Mouse (Mus musculus) left cerebral cortex, adult 18-20 months (tissue): ENCODE results near the gene Ankmy1. TPM values are rescaled to one million over a fixed set of nuclear protein-coding genes. Genes with fewer than 3 reads are reported as not detected.

Experiments
- DNase-seq, 2 experiments: peaks; one replicate each; pipeline ENCODE4 v3.0.0; 2021 to 2022; ENCODE audit warnings: low spot score in 2 of 2, mixed read lengths in 1 of 2
- total RNA-seq, 2 experiments: library from RNA; stranded (reverse); gene quantifications; 2 replicates each; pipeline ENCODE4 v1.2.3; 2021

Gene Ankmy1
- total RNA-seq, 2 experiments from 2014 or later: 0.40 to 0.53 TPM

DNA sequence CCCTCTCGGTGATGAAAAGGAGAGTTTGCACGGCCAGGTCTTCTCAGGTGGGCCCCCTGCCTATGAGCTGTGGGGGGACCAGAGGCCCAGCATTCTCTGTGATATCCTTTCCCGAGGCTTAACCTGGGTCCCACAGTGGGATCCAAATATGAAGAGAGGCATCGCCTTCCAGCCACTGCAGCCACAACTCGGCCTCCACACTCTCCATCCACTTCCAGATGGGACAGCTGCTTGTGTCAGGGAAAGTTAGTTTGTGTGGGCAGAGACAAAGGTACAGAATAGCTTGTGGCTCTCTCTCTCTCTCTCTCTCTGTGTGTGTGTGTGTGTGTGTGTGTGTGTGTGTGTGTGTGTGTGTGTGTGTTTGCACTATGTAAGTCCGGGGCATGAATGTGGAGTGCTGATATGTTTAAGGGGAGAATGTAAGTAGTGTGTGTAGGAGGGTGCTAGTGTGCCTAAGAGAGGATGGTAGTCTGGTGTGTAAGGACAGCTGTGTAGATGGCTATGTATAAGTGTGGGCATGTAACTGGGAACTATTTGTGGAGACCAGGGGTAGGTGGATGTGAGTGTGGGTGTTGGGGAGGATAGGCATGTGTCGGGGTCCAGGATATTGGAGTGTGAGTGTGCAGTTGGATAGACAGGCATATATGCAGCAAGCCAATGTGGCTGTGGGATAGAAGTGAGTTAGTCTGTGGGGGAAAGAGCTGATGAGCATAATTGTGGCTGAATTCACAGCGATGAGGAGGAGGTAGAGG lies 27.2 kb downstream of the Ankmy1 start:
- peak in 1 of 2 experiments; percentile 53 for DNase-seq

DNA sequence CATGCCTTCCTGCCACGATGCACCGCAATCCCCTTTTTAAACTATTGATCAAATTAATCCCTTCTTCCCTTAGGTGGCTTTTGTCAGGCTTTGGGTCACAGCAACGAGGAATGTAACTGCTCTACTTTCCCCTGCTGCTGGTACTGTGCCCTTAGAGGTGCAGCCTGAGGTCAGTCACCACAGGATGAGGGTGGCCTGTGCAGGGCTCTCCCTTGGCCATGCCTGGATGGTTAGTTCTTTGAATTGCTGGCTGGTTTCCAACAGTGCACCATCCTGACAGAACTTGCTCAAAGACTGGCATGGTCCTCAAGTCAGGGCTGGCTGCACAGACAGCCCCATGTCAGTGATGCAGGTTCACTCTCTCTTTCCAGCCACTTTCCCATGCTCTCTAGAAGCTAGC lies 28.7 kb downstream of the Ankmy1 start:
- DNase-seq: no peak

GRCm38 (mm10) chr1:92872666-92873065 lies 30.0 kb downstream of the Ankmy1 start:
- DNase-seq: no peak

DNA sequence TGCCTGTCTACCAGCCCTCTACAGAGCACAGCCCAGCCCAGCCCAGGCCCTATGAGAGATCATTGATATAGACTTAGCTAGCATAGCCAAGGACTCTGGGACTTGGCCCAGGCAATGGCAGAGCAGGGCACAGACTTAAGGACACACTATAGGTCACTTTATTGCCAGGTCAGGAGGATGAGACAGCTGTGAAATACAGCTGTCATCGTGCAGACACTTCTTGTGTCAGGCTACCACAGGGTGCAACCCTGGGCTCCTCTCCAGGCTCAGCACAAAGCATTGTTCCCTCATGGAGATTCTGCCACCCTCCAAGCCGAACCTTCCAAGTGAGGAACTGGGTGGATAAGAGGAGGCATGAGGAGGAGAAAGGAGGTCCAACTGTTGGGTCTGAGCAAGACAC lies 32.7 kb downstream of the Ankmy1 start:
- no peak for DNase-seq

DNA sequence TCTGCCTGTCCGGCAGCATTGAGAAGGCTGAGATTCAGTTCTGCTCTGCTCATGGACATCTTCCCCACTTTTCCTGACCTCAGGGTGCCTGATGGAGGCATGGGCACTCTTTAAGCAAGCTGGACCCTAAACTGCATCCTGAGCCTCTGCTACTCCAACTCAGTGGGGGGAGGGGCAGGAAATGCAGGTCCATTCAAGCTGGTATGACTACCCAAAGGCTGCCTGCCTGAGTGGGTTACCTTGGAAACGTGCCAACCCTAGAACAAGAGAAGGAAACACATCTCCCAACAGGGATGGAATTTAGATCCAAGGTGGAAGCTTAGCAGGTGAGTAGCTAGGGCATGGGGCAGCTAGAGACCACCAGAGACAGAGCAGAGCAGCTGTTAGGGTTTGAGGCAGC lies 36.5 kb downstream of the Ankmy1 start:
- DNase-seq: no peak

GRCm38 (mm10) chr1:92863268-92863667 lies 39.4 kb downstream of the Ankmy1 start:
- no peak for DNase-seq

GRCm38 (mm10) chr1:92861503-92861902 lies 41.2 kb downstream of the Ankmy1 start:
- no peak for DNase-seq

DNA sequence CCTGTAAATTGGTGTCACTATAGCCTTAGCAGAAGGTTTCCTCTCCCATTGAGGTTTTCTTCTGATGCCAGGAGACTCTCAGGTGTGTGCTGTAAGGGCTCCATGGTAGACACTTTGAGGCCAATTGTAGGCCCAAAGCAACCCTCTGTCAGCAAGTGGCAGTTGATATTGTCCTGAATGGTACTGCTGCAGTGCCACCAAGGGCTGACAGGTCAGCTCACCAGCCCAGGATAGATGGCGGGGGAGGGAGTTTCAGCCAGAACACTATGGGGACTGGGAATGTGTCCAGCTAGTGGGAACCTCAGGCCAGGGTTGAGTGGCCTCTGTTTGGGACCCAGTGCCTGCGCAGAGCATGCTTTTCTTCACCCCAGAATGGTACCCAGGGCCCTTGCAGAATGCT lies 50.3 kb downstream of the Ankmy1 start:
- no peak for DNase-seq

DNA sequence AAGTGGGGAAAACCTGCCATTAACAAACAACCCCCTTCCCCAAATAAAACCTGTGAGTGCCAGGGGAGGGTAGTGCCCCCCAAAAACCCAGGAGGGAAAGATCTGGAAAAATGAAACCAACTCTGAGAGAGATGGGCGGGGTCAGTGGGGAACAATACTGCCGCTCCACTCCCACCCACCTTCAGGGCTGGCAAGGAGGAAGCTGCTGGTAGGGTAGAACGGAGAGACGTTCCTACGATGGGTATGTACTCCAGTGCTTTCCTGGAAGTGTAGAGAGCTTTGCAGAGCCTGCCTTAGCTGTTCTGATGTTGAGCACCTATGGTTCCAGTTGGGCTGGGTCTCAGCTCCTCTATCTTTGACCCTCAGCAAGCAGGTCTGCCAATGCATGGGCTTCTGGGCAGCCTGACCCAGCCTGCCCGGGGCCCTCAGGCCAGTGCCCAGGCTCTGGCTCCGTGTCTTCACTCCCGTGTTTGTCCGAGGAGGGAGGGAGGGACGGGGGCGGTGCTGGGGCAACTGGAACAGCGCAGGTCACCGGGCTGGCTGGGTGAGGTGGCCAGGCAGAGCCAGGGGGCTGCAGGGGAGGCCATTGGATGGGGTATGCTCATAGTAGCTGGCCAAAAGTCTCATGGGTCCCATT lies 52.6 kb downstream of the Ankmy1 start:
- no peak for DNase-seq

DNA sequence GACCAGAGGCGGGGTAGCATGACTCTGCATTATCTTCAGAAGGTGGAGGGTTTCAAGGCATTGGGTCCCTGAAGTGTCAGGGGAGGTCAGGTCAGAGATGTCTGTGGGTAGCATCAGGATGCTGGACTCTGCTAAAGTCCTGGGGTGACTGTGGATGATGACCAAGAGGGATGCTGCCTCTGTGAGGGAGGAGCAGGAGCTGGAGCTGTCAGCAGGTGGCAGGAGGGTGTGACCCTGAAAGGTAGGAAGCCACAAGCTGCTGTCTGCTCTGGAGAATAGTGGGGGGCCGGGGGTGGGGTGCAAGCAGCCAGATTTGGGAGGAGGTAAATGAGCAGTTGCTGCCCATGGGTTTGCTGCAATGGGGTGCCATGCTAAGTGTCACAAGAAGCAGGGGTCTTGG lies 53.2 kb downstream of the Ankmy1 start:
- no peak for DNase-seq

- no peak for DNase-seq
Observed at GRCm38 (mm10) chr1:92847873-92848839, 54.5 kb downstream of the Ankmy1 start.

- no peak for DNase-seq
Observed at GRCm38 (mm10) chr1:92845889-92846288, 56.8 kb downstream of the Ankmy1 start.

DNA sequence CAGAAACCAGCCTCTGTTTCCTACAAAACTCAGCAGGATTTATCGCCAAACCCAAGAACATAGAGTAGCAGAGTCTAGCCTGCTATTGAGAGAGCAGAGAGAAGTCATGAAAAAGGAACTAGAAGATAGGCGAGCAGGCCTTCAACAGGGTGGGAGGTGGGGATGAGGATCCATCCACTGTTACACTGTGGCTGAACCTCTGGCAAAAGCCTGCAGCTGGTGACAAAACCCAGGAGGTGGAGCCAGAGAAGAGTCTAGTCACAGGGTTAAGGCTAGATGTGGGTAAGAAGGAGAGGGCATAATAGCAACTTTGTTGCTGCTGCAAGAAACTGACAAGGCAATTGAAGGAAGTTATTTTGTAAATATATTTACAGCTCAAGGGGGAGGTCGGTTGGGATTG lies 61.3 kb downstream of the Ankmy1 start:
- no peak for DNase-seq

DNA sequence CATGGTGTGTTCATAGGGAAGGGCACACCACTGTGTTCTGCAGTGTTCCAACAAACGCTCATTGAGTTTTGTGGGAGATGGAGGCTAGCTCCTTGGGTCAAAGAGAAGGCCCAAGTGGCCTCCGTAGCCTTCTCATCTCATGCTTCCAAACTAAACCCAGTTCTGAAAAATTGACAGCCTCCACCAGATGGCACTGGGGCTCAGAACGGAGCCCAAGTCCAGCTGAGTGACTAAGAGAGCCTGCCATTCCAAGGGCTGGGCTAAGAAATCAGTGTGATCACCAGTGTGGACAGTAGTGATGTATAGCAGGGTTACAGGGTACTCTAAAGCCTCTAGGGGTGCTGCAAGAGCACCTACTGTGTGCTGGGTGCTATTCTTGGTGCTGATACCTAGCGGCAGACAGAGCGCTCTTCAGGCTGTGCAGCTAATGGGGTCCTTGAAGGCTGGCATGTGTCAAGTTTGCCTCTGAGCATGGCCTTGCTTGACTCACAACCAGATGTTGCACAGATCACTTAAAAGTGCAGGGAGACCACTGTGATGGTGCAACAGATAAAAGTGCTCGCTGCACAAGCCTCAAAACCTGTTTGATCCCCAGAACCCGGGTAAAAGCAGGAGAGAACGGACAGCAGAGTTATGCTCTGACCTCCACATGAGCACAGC lies 62.3 kb downstream of the Ankmy1 start:
- no peak for DNase-seq

GRCm38 (mm10) chr1:92839211-92839610 lies 63.5 kb downstream of the Ankmy1 start:
- DNase-seq: no peak

GRCm38 (mm10) chr1:92837931-92838833 lies 64.5 kb downstream of the Ankmy1 start:
- DNase-seq: no peak

DNA sequence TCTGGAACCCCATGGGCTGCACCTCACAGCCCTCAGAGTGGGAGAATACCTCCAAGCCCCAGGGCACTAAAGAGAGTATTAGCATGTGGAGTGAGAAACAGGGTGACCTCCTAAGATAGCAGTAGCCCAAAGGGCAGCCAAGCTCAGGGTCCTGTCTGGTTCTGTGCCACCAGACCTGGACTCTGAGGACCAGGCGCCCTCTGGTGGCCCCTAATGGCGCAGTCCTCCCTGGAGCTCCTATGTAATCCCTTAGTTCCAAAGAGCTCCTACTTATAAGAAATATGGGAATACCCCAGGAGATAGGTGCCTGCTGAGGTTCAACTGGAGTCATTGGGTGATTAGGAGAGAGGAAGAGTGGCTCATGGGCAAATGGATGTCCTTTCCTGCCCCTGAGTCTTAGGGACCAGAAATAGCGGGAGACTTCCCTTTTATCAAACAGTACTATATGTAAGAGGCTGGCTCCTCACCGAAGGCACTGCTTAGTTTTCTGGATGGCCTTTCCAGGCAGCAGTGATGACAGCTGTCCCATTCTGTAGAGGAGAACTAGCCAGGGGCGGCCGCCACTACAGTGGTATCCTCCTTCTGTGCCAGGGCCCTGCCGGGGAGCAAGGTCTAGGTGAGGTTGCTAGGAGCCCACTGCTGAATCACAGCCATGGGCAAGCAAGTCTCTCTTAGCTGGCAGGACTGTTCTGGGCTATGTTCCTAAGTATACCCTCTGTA lies 68.6 kb downstream of the Ankmy1 start:
- DNase-seq: peak; percentile 85 to 89

DNA sequence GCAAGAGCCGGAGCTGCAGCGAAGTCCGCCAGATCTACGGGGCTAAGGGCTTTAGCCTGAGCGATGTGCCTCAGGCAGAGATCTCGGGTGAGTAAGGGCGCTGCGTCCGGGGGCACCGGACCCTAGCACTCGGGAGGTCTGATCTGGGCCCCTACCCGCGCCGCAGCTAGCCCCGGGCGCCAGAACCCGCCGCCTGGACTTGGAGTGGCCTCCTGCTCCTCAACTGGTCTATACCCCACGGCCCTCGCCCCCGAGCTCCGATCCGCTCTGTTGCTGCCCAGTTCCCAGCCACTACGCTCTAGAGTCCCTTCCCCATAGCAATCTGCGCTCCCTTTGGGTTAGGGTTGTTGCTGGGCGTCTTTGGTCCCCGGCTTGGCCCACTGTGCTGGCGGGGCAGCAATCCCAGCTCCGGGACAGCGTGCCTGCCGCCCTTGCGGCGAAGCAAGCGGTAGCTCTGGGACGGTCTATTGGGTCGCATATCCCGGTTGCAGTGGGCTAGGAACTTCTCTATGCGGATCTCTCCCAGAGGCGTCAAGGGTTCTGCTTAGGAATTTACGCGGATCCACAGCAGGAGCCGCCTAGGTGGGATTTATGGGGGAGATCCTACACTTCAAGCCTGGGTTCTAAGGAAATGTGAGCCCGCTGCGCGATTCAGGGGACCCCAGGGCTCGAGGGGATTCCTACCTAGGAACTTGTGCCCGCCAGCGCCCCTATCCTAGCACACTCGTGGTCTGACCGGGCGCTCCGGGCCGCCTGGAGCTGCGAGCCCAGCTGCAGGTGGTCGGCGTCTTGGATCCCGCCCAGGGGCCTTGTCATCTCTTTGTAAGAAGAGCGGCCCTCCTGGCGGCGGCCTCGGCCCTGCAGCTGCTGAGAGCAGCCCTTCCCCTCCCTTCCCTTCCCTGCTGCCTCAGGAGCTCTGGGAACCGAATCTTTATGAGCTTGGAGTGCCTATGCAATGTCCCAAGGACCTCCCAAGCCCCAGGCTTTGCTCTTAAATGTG lies 70.4 kb downstream of the Ankmy1 start:
- DNase-seq: peak in 1 of 2 experiments; percentile 49
